Mouse (Mus musculus): ENCODE data around the gene RPS10-NUDT3.

Gene RPS10-NUDT3

GRCm38 (mm10) chr17:27634871-27635574 is at the start of gene RPS10-NUDT3:
RPS10-NUDT3 (minus strand) TSS chr17:27635222.
- peak; percentile 71 to 83 for DNase-seq (ENCODE audit: low spot score in 2 of 2)

DNA sequence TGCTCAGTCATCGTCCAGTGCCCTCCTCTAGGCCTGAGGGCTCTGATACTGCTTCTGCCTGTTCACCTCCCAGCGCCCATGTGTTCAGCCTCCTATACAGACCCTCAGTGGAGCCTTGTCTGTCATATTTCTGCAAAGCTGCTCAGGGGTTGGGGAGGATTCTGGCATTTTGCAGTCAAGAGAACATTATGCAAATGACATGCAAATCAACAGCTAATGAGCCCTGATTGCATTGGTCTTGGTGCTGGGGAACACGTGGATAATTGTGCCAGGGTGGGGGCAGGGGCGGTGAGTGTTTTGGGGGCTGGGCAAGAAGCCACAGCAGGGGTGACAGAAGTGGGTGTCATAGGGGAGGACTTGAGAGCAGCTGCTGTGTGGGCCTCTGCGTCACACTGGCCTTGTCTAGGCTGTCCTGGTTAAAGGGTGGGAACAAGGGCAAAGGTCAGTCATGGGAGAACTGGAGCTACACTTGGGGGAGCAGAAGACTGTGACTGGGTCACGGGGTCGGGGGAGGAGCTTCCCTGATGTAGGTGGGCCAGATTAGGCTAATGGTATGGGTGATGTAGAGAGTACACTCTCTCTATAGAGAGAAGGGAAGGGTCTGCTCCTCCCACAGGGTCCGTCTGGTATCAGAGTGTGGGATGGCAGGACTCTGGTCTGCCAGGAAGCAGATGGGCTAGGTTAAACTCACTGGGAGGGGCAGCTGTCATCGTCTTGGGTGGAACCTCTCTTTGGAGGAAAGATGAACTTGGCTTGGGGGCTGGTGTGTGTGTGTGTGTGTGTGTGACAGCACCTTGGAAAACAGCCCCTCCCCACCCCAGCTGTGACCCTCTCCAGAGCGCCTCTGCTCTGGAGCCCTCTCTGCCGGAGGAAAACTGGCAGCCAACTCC is 44.1 kb upstream of the RPS10-NUDT3 start:
- DNase-seq (ENCODE audit: low spot score in 2 of 2) = no peak

- DNase-seq (ENCODE audit: low spot score in 2 of 2) = no peak
Observed at GRCm38 (mm10) chr17:27677756-27678155, 42.7 kb upstream of the RPS10-NUDT3 start.

GRCm38 (mm10) chr17:27676270-27676669 is 41.2 kb upstream of the RPS10-NUDT3 start:
- no peak for DNase-seq (ENCODE audit: low spot score in 2 of 2)

GRCm38 (mm10) chr17:27675453-27675852 is 40.4 kb upstream of the RPS10-NUDT3 start:
- no peak for DNase-seq (ENCODE audit: low spot score in 2 of 2)

DNA sequence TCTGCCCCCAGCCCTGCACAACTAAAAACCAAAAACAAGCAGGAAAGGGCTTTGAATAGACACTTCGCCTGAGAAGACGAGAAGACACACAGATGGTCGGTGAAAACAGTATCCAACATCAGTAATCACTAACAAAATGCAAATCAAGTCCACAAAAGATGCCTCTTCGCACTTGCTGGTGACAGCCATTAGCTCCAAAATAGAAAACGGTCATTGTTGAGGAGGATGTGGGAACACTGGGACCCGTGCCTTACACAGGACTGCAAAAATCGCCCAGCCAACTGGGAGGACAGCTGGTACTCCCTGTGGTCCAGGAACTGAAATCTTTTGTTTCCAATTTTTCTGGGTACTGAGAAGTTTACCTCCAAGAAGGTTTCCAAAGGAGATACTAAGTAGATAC is 38.9 kb upstream of the RPS10-NUDT3 start:
- DNase-seq (ENCODE audit: low spot score in 2 of 2) = no peak

DNA sequence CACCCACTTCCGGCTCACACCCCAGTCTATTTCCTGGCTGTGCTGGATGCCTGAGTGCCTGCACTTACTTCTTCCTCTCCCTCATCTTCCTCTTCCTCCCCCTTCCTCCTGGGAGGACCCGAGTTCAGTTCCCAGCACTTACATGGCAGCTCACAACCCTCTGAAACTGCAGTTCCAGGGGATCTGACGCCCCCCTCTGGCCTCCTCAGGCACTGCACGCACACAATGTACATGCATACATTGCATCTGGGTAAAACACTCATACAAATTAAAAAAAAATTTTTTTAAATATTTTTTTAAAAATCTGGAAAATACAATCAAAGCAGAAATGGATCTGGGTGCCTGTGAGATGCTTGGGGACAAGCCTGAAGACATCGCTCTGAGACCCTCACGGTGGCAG is 36.7 kb upstream of the RPS10-NUDT3 start:
- DNase-seq (ENCODE audit: low spot score in 2 of 2) = no peak

DNA sequence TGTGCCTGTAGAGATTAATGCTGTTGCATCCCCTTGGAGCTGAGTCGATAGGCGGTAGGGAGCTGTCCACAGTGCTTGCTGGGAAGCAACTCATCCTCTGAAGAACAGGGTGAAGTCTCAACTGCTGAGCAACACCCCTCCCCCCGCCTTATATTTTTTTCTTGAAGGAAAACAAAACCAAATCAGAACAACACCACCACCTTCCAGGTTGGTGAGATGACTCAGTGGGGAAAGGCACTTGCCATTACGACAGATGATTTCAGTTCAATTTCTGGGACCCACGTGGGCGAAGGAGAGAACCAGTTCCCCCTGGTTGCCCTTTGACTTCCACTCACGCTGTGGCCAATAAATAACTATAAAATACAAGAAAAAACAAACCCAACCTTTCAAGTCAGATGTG is 23.7 kb upstream of the RPS10-NUDT3 start:
- DNase-seq (ENCODE audit: low spot score in 2 of 2) = no peak

GRCm38 (mm10) chr17:27657123-27657522 is 22.1 kb upstream of the RPS10-NUDT3 start:
- no peak for DNase-seq (ENCODE audit: low spot score in 2 of 2)

GRCm38 (mm10) chr17:27656414-27656813 is 21.4 kb upstream of the RPS10-NUDT3 start:
- DNase-seq (ENCODE audit: low spot score in 2 of 2) = no peak

DNA sequence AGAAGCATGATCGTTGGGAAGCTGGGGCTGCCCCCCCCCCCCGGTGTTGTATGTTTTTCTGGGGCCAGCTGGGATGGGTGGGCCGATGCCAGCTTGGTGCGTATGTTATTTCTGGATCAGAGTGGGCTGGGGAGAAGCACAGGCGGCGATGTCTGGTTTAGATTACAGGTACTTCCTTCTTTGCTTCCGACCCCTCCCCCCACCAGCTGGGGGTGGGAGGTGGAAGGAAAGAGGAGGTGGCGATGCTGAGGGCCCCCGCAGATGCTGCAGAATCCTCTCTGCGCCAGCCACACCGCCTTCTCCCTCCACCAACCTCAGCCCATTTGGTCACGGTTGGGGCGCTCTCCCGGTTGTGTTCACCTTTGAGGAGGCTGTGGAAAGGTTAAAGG is 21.0 kb upstream of the RPS10-NUDT3 start:
- peak in 1 of 2 experiments; percentile 63 for DNase-seq (ENCODE audit: low spot score in 2 of 2)

GRCm38 (mm10) chr17:27655089-27656010 is 20.3 kb upstream of the RPS10-NUDT3 start, which contains the start of gene Pacsin1:
Pacsin1 (plus strand) TSS chr17:27655509.
- peak; percentile 56 to 71 for DNase-seq (ENCODE audit: low spot score in 2 of 2)

DNA sequence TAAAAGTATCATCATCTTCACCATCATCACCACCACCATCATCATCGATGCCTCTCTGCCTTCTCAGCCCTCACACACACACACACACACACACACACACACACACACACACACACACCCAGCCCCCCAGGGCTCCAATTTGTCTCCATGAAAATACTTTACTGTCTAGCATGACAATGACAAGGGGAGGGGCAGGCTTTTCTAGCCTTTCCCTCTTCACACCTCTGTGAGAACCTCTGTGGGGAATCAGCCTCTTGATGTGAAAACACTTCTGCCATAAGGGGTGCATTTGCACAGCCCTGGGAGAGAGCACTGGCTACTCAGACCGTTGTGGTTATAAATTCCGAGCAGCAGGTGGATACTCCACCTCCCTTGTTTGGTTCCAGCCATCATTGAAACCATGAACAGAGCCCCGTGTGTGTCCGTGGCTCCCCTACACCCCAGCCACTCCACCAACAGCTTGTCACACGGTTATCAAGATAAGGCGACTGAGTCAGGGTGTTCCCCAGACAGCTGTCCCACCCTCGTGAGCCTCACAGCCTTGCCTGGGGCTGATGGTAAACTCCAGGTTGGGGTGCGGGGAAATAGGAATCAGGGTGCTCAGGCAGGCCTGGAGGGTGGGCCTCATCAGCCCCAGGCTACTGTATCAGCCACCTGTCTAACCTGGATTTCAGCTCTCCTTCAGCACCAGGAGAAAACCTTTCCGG is 18.4 kb upstream of the RPS10-NUDT3 start:
- no peak for DNase-seq (ENCODE audit: low spot score in 2 of 2)

DNA sequence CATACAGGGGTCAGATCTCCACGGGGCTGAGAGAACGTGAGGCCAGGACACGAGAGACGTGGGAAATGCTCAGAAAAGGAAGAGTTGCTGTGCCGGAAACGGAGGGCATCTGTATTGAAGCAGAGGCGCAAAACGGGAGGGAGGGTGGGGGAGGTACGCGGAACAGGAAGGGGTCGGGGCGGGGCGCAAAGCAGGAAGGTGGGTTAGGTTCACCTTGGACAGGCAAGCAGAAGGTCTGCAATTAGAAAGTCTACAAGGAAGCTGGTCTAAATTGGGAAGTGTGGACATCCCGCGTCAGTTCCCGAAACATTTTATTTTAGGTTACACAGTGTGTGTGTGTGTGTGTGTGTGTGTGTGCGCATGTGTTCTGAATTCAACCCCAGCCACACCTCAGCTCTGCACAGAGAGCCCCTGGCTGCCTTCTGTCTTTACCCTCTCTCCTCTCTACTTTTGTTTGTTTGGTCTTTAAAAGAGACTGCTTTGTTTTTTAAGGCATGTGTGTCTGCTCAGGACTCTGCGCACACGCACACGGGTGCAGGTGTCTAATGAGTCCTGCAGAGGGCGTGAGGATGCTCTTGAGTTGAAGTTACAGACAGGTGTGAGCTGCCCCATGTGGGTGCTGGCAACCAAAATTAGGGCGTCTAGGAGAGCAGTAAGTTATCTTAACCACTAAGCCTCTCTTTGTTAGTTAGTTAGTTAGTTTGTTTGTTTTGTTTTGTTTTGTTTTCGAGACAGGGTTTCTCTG is 17.2 kb upstream of the RPS10-NUDT3 start:
- DNase-seq (ENCODE audit: low spot score in 2 of 2) = no peak

DNA sequence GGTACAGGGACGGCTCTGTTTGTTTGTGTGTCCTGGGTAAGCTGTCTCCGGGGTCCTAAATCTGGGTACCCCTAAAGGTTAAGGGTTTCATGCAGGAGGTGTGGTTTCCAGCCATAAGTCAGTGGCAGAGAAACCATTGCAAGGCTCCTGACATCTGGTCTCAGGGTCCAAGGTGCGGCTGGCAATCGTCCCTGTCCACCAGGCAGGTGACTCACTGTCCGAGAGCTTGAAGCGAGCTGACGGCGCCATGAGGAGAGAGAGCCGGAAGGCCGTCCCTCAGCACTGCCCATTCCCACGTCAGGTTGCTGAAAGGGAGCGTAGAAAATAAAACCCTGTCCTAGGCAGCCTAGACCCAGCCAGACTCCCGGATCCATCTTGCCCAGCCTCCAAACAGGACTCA is 15.6 kb upstream of the RPS10-NUDT3 start:
- no peak for DNase-seq (ENCODE audit: low spot score in 2 of 2)

- DNase-seq (ENCODE audit: low spot score in 2 of 2) = no peak
Observed at GRCm38 (mm10) chr17:27650160-27650559, 15.1 kb upstream of the RPS10-NUDT3 start.

DNA sequence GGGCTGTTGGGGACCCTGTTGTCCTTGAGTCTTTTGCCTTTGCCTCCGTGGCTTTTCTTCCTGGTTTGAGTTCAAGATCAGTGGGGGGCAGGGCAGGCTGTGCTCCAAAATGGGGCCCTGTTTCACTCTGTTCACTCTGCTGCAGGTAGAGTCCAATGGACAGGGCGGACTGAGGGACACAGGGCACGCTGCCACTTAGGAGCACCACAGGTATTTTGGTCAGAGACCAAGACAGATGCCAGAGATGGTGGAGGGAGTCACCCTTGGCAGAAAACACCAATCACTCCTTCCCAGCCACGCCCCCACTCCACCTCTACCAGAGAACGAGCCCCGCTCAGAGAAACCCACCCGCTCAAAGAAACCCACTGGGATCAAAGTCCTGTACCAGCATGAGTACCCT is 10.8 kb upstream of the RPS10-NUDT3 start:
- DNase-seq (ENCODE audit: low spot score in 2 of 2) = no peak

GRCm38 (mm10) chr17:27644572-27644971 is 9.6 kb upstream of the RPS10-NUDT3 start:
- no peak for DNase-seq (ENCODE audit: low spot score in 2 of 2)

DNA sequence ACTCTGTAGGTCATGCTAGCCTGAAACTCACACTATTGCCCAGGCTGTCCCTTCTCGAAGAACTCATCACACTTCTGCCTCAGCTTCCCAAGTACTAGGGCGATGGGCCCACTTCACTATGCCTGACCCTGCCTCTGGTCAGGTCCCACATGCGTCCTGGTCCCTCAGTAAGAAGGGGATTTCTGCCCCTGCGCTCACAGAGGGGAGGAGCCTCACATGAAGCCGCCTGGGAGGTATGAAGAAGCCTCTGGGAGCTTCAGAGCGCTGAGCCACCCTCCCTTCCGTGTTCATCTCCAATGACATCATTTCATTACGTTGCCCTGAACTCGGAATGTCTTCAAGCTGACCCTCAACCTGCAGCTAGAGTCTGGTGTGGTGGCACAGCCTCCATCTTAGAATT is 8.7 kb upstream of the RPS10-NUDT3 start:
- DNase-seq (ENCODE audit: low spot score in 2 of 2) = no peak

- no peak for DNase-seq (ENCODE audit: low spot score in 2 of 2)
Observed at GRCm38 (mm10) chr17:27643101-27643500, 8.1 kb upstream of the RPS10-NUDT3 start.
